Mouse (Mus musculus): ENCODE data around the gene Gm47955.
"Not testable (repeated sequence)": the region's sequence is repeated elsewhere in the genome, so short reads cannot be mapped to it uniquely, and the experiment has no call there.

The Gm47955 gene

GRCm38 (mm10) chr1:82992093-82992492 lies 32.0 kb downstream of the Gm47955 start:
- DNase-seq (ENCODE audit: low spot score in 2 of 2): no peak

GRCm38 (mm10) chr1:82993947-82994346 lies 33.9 kb downstream of the Gm47955 start:
- no peak for DNase-seq (ENCODE audit: low spot score in 2 of 2)

GRCm38 (mm10) chr1:83000306-83000705 lies 40.2 kb downstream of the Gm47955 start, which contains the start of gene Gm47959:
Gm47959 (plus strand) TSS chr1:83000548.
- not testable (repeated sequence) for DNase-seq (ENCODE audit: low spot score in 2 of 2)

- no peak for DNase-seq (ENCODE audit: low spot score in 2 of 2)
Observed at GRCm38 (mm10) chr1:83006218-83007179, 46.4 kb downstream of the Gm47955 start.

GRCm38 (mm10) chr1:83007471-83007870 lies 47.4 kb downstream of the Gm47955 start:
- no peak for DNase-seq (ENCODE audit: low spot score in 2 of 2)
